In the genomic region with DNA sequence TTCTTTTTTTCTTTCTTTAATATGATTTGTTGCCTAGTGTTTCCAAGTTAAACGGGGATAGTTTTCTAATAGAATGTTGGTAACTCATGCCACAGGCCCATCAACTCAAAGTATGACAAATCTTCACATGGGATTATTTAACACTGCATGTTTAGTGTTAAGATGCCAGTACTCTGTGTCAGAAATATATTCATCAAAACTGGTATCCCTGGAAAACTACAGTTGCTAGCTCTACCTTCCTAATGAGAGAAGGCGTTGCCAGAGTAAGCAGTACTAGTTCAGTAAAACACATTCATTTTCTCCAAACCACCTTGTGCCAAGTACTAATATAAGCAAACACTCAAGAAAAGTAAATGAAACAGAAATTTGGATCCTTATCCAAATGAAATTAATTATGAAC, we compare ENCODE assay signal across 15 mouse cellular contexts.
"Had no signal": no experiment of that assay in that cellular context is flagged by ENCODE, and none has a peak within 500 bp of the region (broad histone marks: within the 10 kb centered on the region; RNA-seq: fewer than 3 reads in every experiment).

No protein-coding gene starts in this region.

- H3K27me3 ChIP-seq: limb, embryonic 12.5 days; limb, embryonic 15.5 days; megakaryocyte, embryonic 14.5 days had no signal

- H3K9me3 ChIP-seq: limb, embryonic 12.5 days; limb, embryonic 15.5 days; megakaryocyte, embryonic 14.5 days; midbrain, embryonic 10.5 days had no signal

- H3K4me1 ChIP-seq: limb, embryonic 15.5 days; midbrain, embryonic 10.5 days had no signal

- H3K9ac ChIP-seq: limb, embryonic 12.5 days; limb, embryonic 15.5 days; liver, embryonic 14.5 days; liver, postnatal 0 days; lung, embryonic 14.5 days had no signal

- H3K4me2 ChIP-seq: limb, embryonic 12.5 days; limb, embryonic 15.5 days; liver, embryonic 11.5 days; lung, embryonic 14.5 days had no signal

- H3K27ac ChIP-seq: limb, embryonic 12.5 days; liver, embryonic 14.5 days; midbrain, embryonic 10.5 days had no signal

- DNase-seq: kidney, adult 18-20 months; kidney, adult 9 months; kidney, postnatal 14 days; kidney, postnatal 4 days; left cerebral cortex, postnatal 4 days; liver, postnatal 0 days; lung, embryonic 14.5 days; midbrain, embryonic 14.5 days; thymus, postnatal 25 days had no signal

- H3K4me3 ChIP-seq: limb, embryonic 12.5 days; limb, embryonic 15.5 days; megakaryocyte, embryonic 14.5 days; midbrain, embryonic 10.5 days had no signal

- ATAC-seq: liver, postnatal 0 days had no signal
